Mouse (Mus musculus) embryonic facial prominence, embryonic 14.5 days (tissue): ENCODE data around the gene Snx1. TPM values are rescaled to one million over a fixed set of nuclear protein-coding genes. Genes with fewer than 3 reads are reported as not detected.
A peak's percentile ranks its signal among the peaks of the same experiment; 100 is the strongest.

Source experiments
- ATAC-seq: fragments of 200-750 bp; cut with Nextera tagmentation; 2 replicates; pipeline ENCODE4 v1.8.0; 2017; ENCODE audit warnings: low read depth, moderate number of reproducible peaks, moderate TSS enrichment
- DNase-seq: peaks from one replicate; pipeline ENCODE4 v3.0.0-alpha.2; 2015; ENCODE audit warnings: low spot score
- H3K27ac ChIP-seq: fragments of 300-500 bp; sonication (generic); replicated peaks from 2 replicates; pipeline ENCODE4 v1.5.1; 2014; ENCODE audit warnings: low read depth, mild to moderate bottlenecking, low read length, moderate library complexity
- H3K27me3 ChIP-seq: fragments of 300-500 bp; sonication (generic); replicated peaks from 2 replicates; pipeline ENCODE4 v1.6.1; 2014; ENCODE audit warnings: low read length; ENCODE audit not compliant: control insufficient read depth, insufficient read depth
- H3K36me3 ChIP-seq: fragments of 300-500 bp; sonication (generic); 2 replicates; pipeline ENCODE4 v1.6.1; 2014; ENCODE audit warnings: low read length, mixed read lengths; ENCODE audit not compliant: control insufficient read depth, insufficient read depth
- H3K4me1 ChIP-seq: fragments of 300-500 bp; sonication (generic); 2 replicates; pipeline ENCODE4 v1.6.1; 2014; ENCODE audit warnings: antibody characterized with exemption, low read length; ENCODE audit not compliant: control insufficient read depth, insufficient read depth
- H3K4me2 ChIP-seq: fragments of 300-500 bp; sonication (generic); 2 replicates; pipeline ENCODE4 v1.6.1; 2014; ENCODE audit warnings: low read depth, mild to moderate bottlenecking, low read length, moderate library complexity, mixed read lengths
- H3K4me3 ChIP-seq: fragments of 300-500 bp; sonication (generic); 2 replicates; pipeline ENCODE4 v1.5.1; 2014; ENCODE audit warnings: low read depth, mild to moderate bottlenecking, low read length
- H3K9ac ChIP-seq: fragments of 300-500 bp; sonication (generic); 2 replicates; pipeline ENCODE4 v1.6.1; 2014; ENCODE audit warnings: low read depth, mild to moderate bottlenecking, low read length, moderate library complexity, mixed read lengths
- H3K9me3 ChIP-seq: fragments of 300-500 bp; sonication (generic); 2 replicates; pipeline ENCODE4 v1.6.1; 2016; ENCODE audit warnings: low read length; ENCODE audit not compliant: control insufficient read depth
- WGBS: fragments of 180-500 bp; shearing (Covaris S2); extraction: QIAGEN DNeasy Blood & Tissue Kit; methylation state at CpG from one replicate; pipeline ENCODE4 v1.1.7; 2014; 5-methylcytosine and 5-hydroxymethylcytosine counted together
- polyA plus RNA-seq: library from polyadenylated mRNA; unstranded; fragments of >200 nt; fragmentation: Nextera tagmentation; extraction: Ambion mirVana; gene quantifications from 2 replicates; pipeline ENCODE4 v1.2.1, GENCODE M21; 2014

Snx1 gene
- polyA plus RNA-seq, 1 experiment from 2014 or later = 139 TPM

GRCm38 (mm10) chr9:66144248-66144647 is 17.9 kb upstream of the Snx1 start:
- no peak overlapping the region for H3K4me2 ChIP-seq
- DNase-seq = peak; percentile 84

DNA sequence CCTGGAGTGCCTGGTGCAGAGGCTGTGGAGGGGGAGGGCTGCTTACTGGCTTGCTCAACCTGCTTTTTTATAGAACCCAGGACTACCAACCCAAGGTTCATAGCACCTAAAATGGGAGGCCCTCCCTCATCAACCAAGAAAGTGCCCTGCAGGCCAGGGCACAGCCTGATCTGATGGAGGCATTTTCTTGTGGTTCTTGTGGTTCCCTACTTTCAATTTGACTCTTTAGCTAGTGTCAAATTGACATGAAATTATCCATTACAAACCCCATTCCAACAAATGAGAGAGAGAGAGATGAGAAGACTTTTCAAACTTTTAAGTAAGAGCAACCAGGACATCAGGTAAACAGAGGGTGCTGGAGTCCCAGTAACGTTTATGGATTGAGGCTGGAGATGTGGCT is 15.9 kb upstream of the Snx1 start:
- no peak overlapping the region for H3K9ac ChIP-seq
- 78% methylated on average over 1 of the region's 1 CpGs for WGBS
- no peak overlapping the region for H3K4me3 ChIP-seq
- H3K4me1 ChIP-seq = no peaks in the 10 kb centered on the region
- no peak for DNase-seq
- no peak overlapping the region for H3K4me2 ChIP-seq
- H3K9me3 ChIP-seq = no peaks in the 10 kb centered on the region
- no peak for ATAC-seq
- peaks cover 31% of the 10 kb centered on the region for H3K36me3 ChIP-seq
- no peaks in the 10 kb centered on the region for H3K27me3 ChIP-seq
- no peak overlapping the region for H3K27ac ChIP-seq

More at GRCm38 (mm10) chr9:66144248-66144647, 17.9 kb upstream of the Snx1 start:
- Histone ChIP-seq H3K9me3 (no peaks in the 10 kb centered on the region), H3K4me1 (no peaks in the 10 kb centered on the region), H3K4me3 (no peak overlapping the region), H3K27ac (no peak overlapping the region), H3K36me3 (peaks cover 14% of the 10 kb centered on the region), H3K9ac (no peak overlapping the region), H3K27me3 (no peaks in the 10 kb centered on the region)
- peak; percentile 55; the same call in 1 of the 2 replicates for ATAC-seq
- WGBS = 6% methylated on average over 6 of the region's 6 CpGs

GRCm38 (mm10) chr9:66138193-66138592 is 11.8 kb upstream of the Snx1 start:
- WGBS = 93% methylated on average over 7 of the region's 7 CpGs
- peaks cover 71% of the 10 kb centered on the region for H3K36me3 ChIP-seq
- DNase-seq = no peak

DNA sequence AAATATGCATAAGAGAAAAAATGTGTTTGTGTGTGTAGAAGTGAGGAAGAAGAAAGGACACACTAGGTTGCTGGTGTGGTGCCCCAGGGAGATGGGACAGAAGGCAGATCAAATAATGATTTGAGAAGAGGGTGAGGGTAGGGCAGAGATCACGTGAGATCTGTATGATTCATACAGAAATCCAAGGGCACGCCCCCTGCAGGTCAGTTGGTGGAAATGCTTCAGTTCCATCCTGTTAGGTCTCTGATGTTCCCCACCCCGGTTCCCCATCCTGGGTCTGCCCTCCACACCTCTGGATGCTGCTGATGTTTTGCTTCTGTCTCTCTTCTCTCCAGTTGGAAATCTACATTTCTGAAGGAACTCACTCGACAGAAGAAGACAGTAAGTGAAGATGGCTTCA is 9.6 kb upstream of the Snx1 start:
- no peak for ATAC-seq
- no peak overlapping the region for H3K4me2 ChIP-seq
- H3K27ac ChIP-seq = no peak overlapping the region
- H3K4me1 ChIP-seq = no peaks in the 10 kb centered on the region
- H3K9me3 ChIP-seq = no peaks in the 10 kb centered on the region
- H3K36me3 ChIP-seq = peaks cover 77% of the 10 kb centered on the region
- 46% methylated on average over 4 of the region's 4 CpGs for WGBS
- DNase-seq = no peak
- no peak overlapping the region for H3K4me3 ChIP-seq
- no peaks in the 10 kb centered on the region for H3K27me3 ChIP-seq
- no peak overlapping the region for H3K9ac ChIP-seq

More at GRCm38 (mm10) chr9:66138193-66138592, 11.8 kb upstream of the Snx1 start:
- Histone ChIP-seq H3K9ac (no peak overlapping the region), H3K4me3 (no peak overlapping the region), H3K4me2 (no peak overlapping the region), H3K27ac (no peak overlapping the region), H3K27me3 (no peaks in the 10 kb centered on the region), H3K4me1 (no peaks in the 10 kb centered on the region), H3K9me3 (no peaks in the 10 kb centered on the region)
- ATAC-seq = no peak

GRCm38 (mm10) chr9:66131466-66131865 is 5.1 kb upstream of the Snx1 start:
- H3K9ac ChIP-seq = no peak overlapping the region
- DNase-seq = peak; percentile 6
- H3K4me1 ChIP-seq = peaks cover 9% of the 10 kb centered on the region
- H3K27ac ChIP-seq = no peak overlapping the region
- no peak overlapping the region for H3K4me2 ChIP-seq
- no peaks in the 10 kb centered on the region for H3K27me3 ChIP-seq
- peaks cover 49% of the 10 kb centered on the region for H3K36me3 ChIP-seq
- no peaks in the 10 kb centered on the region for H3K9me3 ChIP-seq
- no peak overlapping the region for H3K4me3 ChIP-seq
- 81% methylated on average over 2 of the region's 2 CpGs for WGBS
- ATAC-seq = no peak

DNA sequence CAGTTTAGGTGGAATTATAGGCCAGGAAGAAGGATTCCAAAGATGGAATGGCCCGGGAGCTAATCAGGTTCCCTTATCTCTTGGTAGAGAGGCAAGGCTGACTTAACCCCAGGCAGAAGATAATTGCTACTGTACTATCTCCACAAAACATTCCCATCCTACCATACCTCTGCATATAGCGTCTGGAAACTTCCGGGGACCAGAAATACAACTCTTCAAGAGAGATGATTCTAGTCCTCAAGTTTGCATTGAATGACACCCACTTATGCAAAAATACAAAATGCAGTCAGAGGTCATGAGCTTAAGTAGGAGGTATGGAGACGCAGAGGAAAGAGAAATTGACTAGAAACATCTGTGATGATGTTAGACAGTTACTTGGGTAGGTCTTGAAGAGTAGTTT is 1.5 kb upstream of the Snx1 start:
- Histone ChIP-seq H3K4me1 (peaks cover 21% of the 10 kb centered on the region), H3K4me3 (0 out of 2 replicates have a peak overlapping the region, but pooled peaks have one; percentile 69), H3K27ac (no peak overlapping the region), H3K36me3 (peaks cover 13% of the 10 kb centered on the region; the same call in 1 of the 2 replicates), H3K27me3 (no peaks in the 10 kb centered on the region), H3K9ac (no peak overlapping the region), H3K9me3 (no peaks in the 10 kb centered on the region), H3K4me2 (peak overlapping the region; percentile 83)
- no peak for ATAC-seq
- 95% methylated on average over 4 of the region's 4 CpGs for WGBS
- DNase-seq = no peak

GRCm38 (mm10) chr9:66127193-66127546 is 783 bp upstream of the Snx1 start:
- ATAC-seq (no peak), DNase-seq (no peak)
- Histone ChIP-seq H3K9me3 (no peaks in the 10 kb centered on the region), H3K4me1 (peaks cover 25% of the 10 kb centered on the region), H3K27ac (peak overlapping the region; percentile 84), H3K4me3 (peak overlapping the region; percentile 69), H3K9ac (peak overlapping the region; percentile 80), H3K36me3 (0 out of 2 replicates have a peak, but pooled peaks cover 10% of the 10 kb centered on the region), H3K4me2 (peak overlapping the region; percentile 83), H3K27me3 (no peaks in the 10 kb centered on the region)
- WGBS = 41% methylated on average over 6 of the region's 6 CpGs

DNA sequence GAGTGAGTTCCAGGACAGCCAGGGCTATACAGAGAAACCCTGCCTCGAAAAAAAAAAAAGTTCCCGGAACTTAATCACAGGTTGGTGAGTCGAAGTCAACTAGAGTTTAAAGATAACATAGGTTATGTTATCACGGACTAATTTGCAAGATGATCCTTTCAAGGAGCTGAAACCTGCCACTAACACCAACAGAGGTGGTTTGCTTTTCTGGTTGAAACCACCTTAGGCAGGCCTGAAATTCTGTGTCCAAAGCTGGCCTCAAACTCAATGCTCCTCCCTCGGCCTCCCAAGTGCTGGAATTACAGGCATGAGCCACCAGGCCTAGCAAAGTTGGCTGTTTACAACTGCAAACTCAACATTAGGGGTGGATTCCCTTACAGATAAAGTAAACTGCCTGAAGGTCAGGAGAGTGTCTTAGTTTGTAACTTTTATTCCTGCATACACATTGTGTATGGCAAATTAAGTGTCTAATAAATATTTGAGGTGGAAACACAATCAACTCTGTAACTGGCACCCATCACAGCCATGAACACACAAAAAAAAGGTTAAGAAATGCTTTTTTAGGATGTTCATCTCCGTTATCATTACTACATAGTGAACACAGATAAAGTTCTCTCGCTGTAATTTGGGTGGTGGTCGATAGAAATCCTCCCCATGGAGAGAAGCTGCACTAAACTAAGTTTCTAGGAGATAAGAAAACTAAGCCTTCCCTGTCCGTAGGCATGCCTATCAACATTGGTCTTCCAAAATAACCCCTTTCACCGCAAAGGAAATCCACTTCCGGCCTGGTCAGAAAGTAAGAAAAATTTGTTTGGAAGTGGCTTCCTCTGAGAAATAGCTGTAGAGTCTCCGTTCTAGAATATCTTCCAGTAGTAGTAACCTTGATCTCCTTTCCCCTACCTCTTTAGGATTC is 588 bp downstream of the Snx1 start:
- 57% methylated on average over 12 of the region's 12 CpGs for WGBS
- Histone ChIP-seq H3K4me1 (peaks cover 25% of the 10 kb centered on the region), H3K9ac (peak overlapping the region; percentile 48; the same call in 1 of the 2 replicates), H3K9me3 (no peaks in the 10 kb centered on the region), H3K27me3 (no peaks in the 10 kb centered on the region), H3K4me3 (peak overlapping the region; percentile 69), H3K4me2 (peak overlapping the region; percentile 83), H3K36me3 (0 out of 2 replicates have a peak, but pooled peaks cover 10% of the 10 kb centered on the region), H3K27ac (peak overlapping the region; percentile 79)
- no peak for DNase-seq
- ATAC-seq = no peak
